Comparison of ENCODE assay signal across 8 mouse cellular contexts in genomic region chr17:28386150-28386905, GRCm38 (mm10). TPM values are rescaled to one million over a fixed set of nuclear protein-coding genes. Genes with fewer than 3 reads are reported as not detected.
DNase-seq lines count a peak whose midpoint lies in the region; ATAC-seq and TF ChIP-seq lines count a peak whose summit lies in the region.

No protein-coding gene starts in this region.

- TF ChIP-seq POLR2A in cortical plate, adult 2 months (IDR thresholded peaks at IDR 0.05; ENCODE audit: extremely low read depth, insufficient read depth, low read length), result no peak

- H3K36me3 ChIP-seq in intestine, embryonic 14.5 days (ENCODE audit: control insufficient read depth, insufficient read depth, low read length), result no peaks in the 10 kb centered on the region
- H3K36me3 ChIP-seq in midbrain, embryonic 10.5 days, result no peaks in the 10 kb centered on the region

- 8% methylated on average over 23 of the region's 23 CpGs for WGBS in intestine, embryonic 14.5 days
- 4% methylated on average over 23 of the region's 23 CpGs for WGBS in midbrain, embryonic 10.5 days

- H3K27me3 ChIP-seq in intestine, embryonic 14.5 days (replicated peaks; ENCODE audit: control insufficient read depth, insufficient read depth, low read length), result peaks cover 12% of the 10 kb centered on the region
- peaks cover 38% of the 10 kb centered on the region for H3K27me3 ChIP-seq in midbrain, embryonic 10.5 days (ENCODE audit: low read depth, poor library complexity, severe bottlenecking)

- no peak overlapping the region for H3K27ac ChIP-seq in cortical plate, adult 2 months (ENCODE audit: insufficient read depth, low read length)
- no peak overlapping the region for H3K27ac ChIP-seq in intestine, embryonic 14.5 days (ENCODE audit: low read depth)
- no peak overlapping the region for H3K27ac ChIP-seq in midbrain, embryonic 10.5 days (replicated peaks)

- H3K9me3 ChIP-seq in intestine, embryonic 14.5 days (ENCODE audit: control insufficient read depth, low read length), result no peaks in the 10 kb centered on the region
- no peaks in the 10 kb centered on the region for H3K9me3 ChIP-seq in midbrain, embryonic 10.5 days (replicated peaks)

- intact Hi-C loops in gastrocnemius, postnatal 14 days (cut with DNase I; ENCODE audit: low total_unique reads), result loop anchor here (5.0 kb wide), 1 partner anchor 141 kb away; no protein-coding TSS in a partner anchor
- intact Hi-C loops in left cerebral cortex, postnatal 14 days (cut with DNase I), result loop anchor here (1.0 kb wide), 1 partner anchor 142 kb away; no protein-coding TSS in a partner anchor

- DNase-seq in T-cell, adult 2 months (ENCODE audit: low spot score), result peak; percentile 79
- DNase-seq in gastrocnemius, postnatal 14 days, result peak; percentile 76
- peak; percentile 93 for DNase-seq in intestine, embryonic 14.5 days (ENCODE audit: low spot score)
- peak; percentile 87 for DNase-seq in left cerebral cortex, postnatal 14 days (ENCODE audit: low spot score in 2 of 2)
- peak; percentile 83 for DNase-seq in midbrain, embryonic 10.5 days (ENCODE audit: low spot score)
- DNase-seq in right cerebral cortex, postnatal 4 days, result peak; percentile 93
- peak; percentile 66 to 88 for DNase-seq in urinary bladder, postnatal 4 days (ENCODE audit: low spot score in 2 of 2)

- no peak overlapping the region for H3K4me3 ChIP-seq in cortical plate, adult 2 months (ENCODE audit: insufficient read depth, low read length)
- no peak overlapping the region for H3K4me3 ChIP-seq in intestine, embryonic 14.5 days (ENCODE audit: low read depth, low read length)
- peak overlapping the region; percentile 27; the same call in 1 of the 2 replicates for H3K4me3 ChIP-seq in midbrain, embryonic 10.5 days

- H3K4me1 ChIP-seq in cortical plate, adult 2 months (ENCODE audit: control insufficient read depth, insufficient read depth, low read length), result no peaks in the 10 kb centered on the region
- H3K4me1 ChIP-seq in intestine, embryonic 14.5 days (replicated peaks; ENCODE audit: control insufficient read depth, insufficient read depth, low read length), result no peaks in the 10 kb centered on the region
- peaks cover 14% of the 10 kb centered on the region for H3K4me1 ChIP-seq in midbrain, embryonic 10.5 days

- no peak overlapping the region for H3K9ac ChIP-seq in intestine, embryonic 14.5 days (ENCODE audit: low read length)

- H3K4me2 ChIP-seq in intestine, embryonic 14.5 days (ENCODE audit: low read length), result peak overlapping the region; percentile 27

- ATAC-seq in intestine, embryonic 14.5 days (replicated peaks; ENCODE audit: low FRiP score, low TSS enrichment, low read depth), result peak; percentile 54; the same call in 1 of the 2 replicates

- peak; percentile 80 for TF ChIP-seq CTCF in cortical plate, adult 2 months (IDR thresholded peaks at IDR 0.05; ENCODE audit: extremely low read depth, insufficient read depth, low read length)

RNA-seq across cellular contexts. Expression of gene Tulp1, which starts 21.3 kb away (rescaled TPM):
- polyA plus RNA-seq in cortical plate, adult 2 months (2012; rRNA removed), result not detected in 2 replicates
- not detected for total RNA-seq in gastrocnemius, postnatal 14 days (2021)
- polyA plus RNA-seq in intestine, embryonic 14.5 days (2014; fragmentation: Nextera tagmentation; extraction: Ambion mirVana), result 3.7 and 4.0 TPM in 2 replicates
- total RNA-seq in left cerebral cortex, postnatal 14 days (2021), result under 1 TPM in 1 of 2 experiments, not detected in 1; 0.66 TPM
- 2.8 and 5.0 TPM in 2 replicates for polyA plus RNA-seq in midbrain, embryonic 10.5 days (2016; fragmentation: Nextera tagmentation; extraction: Ambion mirVana)

RNA-seq across cellular contexts. Expression of gene Tead3, which starts 35.7 kb away (rescaled TPM):
- polyA plus RNA-seq in cortical plate, adult 2 months (2012; rRNA removed), result 2.5 and 3.1 TPM in 2 replicates
- total RNA-seq in gastrocnemius, postnatal 14 days (2021), result 10 to 100 TPM in 1 of 2 experiments, 1 to 10 TPM in 1; 9.3 to 11.5 TPM
- polyA plus RNA-seq in intestine, embryonic 14.5 days (2014; fragmentation: Nextera tagmentation; extraction: Ambion mirVana), result 12.0 and 13.3 TPM in 2 replicates
- 1 to 10 TPM; 2.4 to 3.3 TPM for total RNA-seq in left cerebral cortex, postnatal 14 days (2021)
- 5.0 and 5.2 TPM in 2 replicates for polyA plus RNA-seq in midbrain, embryonic 10.5 days (2016; fragmentation: Nextera tagmentation; extraction: Ambion mirVana)

RNA-seq across cellular contexts. Expression of gene Rpl10a, which starts 58.1 kb away (rescaled TPM):
- polyA plus RNA-seq in cortical plate, adult 2 months (2012; rRNA removed), result 705 and 712 TPM in 2 replicates
- 100 to 1,000 TPM; 541 to 620 TPM for total RNA-seq in gastrocnemius, postnatal 14 days (2021)
- polyA plus RNA-seq in intestine, embryonic 14.5 days (2014; fragmentation: Nextera tagmentation; extraction: Ambion mirVana), result 909 and 955 TPM in 2 replicates
- total RNA-seq in left cerebral cortex, postnatal 14 days (2021), result 100 to 1,000 TPM; 365 to 369 TPM
- 426 and 489 TPM in 2 replicates for polyA plus RNA-seq in midbrain, embryonic 10.5 days (2016; fragmentation: Nextera tagmentation; extraction: Ambion mirVana)
